Mouse (Mus musculus) ES-E14 (cell line): ENCODE data around the gene Hoxb2.

ENCODE experiments used
- CHD2 ChIP-seq: IDR thresholded peaks from 2 replicates; pipeline ENCODE4 v1.6.1; 2014; ENCODE audit warnings: mild to moderate bottlenecking, low read depth, low read length, inconsistent platforms
- ZNF384 ChIP-seq: IDR thresholded peaks from 2 replicates; pipeline ENCODE4 v1.6.1; 2012; ENCODE audit warnings: low read depth, low read length, inconsistent platforms

- no peak for TF ChIP-seq CHD2
- TF ChIP-seq ZNF384, result no peak
Observed at GRCm38 (mm10) chr11:96337026-96337425, 13.3 kb upstream of the Hoxb2 start.
